Mouse (Mus musculus): ENCODE data around the gene Rtcb.

Rtcb gene

GRCm38 (mm10) chr10:85936280-85936965 is 21.2 kb downstream of the Rtcb start:
- DNase-seq (ENCODE audit: low spot score in 2 of 2): no peak

GRCm38 (mm10) chr10:85929962-85930361 is 27.7 kb downstream of the Rtcb start:
- DNase-seq (ENCODE audit: low spot score in 2 of 2): no peak

GRCm38 (mm10) chr10:85929208-85929591 is 28.4 kb downstream of the Rtcb start:
- no peak for DNase-seq (ENCODE audit: low spot score in 2 of 2)

GRCm38 (mm10) chr10:85928499-85929207 is 29.0 kb downstream of the Rtcb start:
- peak; percentile 17 to 60 for DNase-seq (ENCODE audit: low spot score in 2 of 2)

GRCm38 (mm10) chr10:85927676-85928445 is 29.8 kb downstream of the Rtcb start, which contains the start of gene Ascl4:
Gene Ascl4, plus strand, starts transcription at chr10:85927681.
- peak in 1 of 2 experiments; percentile 28 for DNase-seq (ENCODE audit: low spot score in 2 of 2)

GRCm38 (mm10) chr10:85916498-85917309 is 40.9 kb downstream of the Rtcb start, which contains the start of gene Prdm4:
Gene Prdm4, minus strand, starts transcription at chr10:85917142.
- DNase-seq (ENCODE audit: low spot score in 2 of 2): peak; percentile 96

All from urinary bladder, adult 18-20 months (tissue).